Mouse (Mus musculus) hematopoietic multipotent progenitor cell, adult 10-12 weeks (in vitro differentiated cells): Measurements from ENCODE around the gene Ugt1a5. TPM values are rescaled to one million over a fixed set of nuclear protein-coding genes. Genes with fewer than 3 reads are reported as not detected.

Experiments used
- polyA plus RNA-seq: library from polyadenylated mRNA; stranded (reverse); fragments of >175 nt; gene quantifications from 2 replicates; pipeline ENCODE4 v1.2.3, GENCODE M21; 2012; ENCODE audit warnings: low replicate concordance

Ugt1a5 gene
- not detected in 2 replicates for polyA plus RNA-seq

DNA sequence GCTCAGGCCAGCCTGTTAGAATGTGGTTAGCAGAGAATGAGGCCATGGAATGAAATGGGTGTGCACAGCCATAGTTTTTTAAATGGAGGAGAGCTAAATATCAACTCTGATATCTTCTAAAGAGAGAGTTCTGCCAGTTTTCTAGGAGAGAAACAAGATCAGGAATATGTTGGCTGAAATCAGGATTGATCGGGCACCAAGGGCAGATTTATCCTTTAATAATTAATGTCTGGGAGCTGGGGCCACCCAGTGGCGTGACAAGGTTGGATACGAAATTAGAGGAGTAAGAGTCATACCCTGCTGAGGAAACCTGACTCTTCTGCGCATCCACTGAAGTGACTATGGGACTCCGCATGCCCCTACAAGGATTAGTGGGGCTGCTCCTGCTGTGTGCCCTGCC is at the start of gene Ugt1a5:
Ugt1a5 (plus strand) TSS at position 302 of the 400 bp plus-strand sequence.

GRCm38 (mm10) chr1:88134457-88135011 is 31.3 kb upstream of the Ugt1a5 start, which contains the start of gene Ugt1a6a:
Gene Ugt1a6a, plus strand, starts transcription at chr1:88134809.

DNA sequence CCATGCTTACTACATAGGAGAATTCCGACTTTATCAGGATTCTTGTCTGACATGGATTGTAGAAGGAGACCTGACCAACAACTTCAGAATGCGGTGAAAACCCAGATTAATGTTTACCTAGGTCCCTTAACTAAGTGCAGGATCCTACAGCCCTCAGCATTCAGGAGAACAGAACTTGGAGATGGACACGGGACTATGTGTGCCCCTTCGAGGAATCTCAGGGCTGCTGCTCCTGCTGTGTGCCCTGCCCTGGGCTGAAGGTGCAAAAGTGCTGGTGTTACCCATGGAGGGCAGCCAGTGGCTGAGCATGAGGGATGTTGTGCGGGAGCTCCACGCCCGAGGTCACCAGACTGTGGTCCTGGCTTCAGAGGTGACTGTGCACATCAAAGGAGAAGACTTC is 34.6 kb downstream of the Ugt1a5 start, which contains the start of gene Ugt1a2:
Ugt1a2 (plus strand) TSS at position 146 of the 400 bp plus-strand sequence.

GRCm38 (mm10) chr1:88205294-88205922 is 39.6 kb downstream of the Ugt1a5 start, which contains the start of gene Dnajb3:
Gene Dnajb3, minus strand, starts transcription at chr1:88205782.

DNA sequence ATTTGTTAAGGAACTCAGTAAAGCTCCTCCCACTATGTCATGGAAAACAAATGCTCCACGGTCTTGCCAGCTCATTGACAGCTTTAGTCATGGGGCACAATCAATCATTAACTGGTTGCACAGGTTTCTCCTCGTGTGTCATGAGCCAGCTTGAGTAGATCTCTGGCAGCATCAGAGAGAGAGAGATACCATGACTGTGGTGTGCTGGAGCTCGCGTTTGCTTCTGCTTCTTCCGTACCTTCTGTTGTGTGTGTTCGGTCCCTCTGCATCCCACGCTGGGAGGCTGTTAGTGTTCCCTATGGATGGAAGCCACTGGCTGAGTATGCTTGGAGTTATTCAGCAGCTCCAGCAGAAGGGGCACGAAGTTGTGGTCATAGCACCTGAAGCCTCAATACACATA is 46.0 kb downstream of the Ugt1a5 start, which contains the start of gene Ugt1a1:
Ugt1a1 (plus strand) TSS at position 148 of the 400 bp plus-strand sequence.

DNA sequence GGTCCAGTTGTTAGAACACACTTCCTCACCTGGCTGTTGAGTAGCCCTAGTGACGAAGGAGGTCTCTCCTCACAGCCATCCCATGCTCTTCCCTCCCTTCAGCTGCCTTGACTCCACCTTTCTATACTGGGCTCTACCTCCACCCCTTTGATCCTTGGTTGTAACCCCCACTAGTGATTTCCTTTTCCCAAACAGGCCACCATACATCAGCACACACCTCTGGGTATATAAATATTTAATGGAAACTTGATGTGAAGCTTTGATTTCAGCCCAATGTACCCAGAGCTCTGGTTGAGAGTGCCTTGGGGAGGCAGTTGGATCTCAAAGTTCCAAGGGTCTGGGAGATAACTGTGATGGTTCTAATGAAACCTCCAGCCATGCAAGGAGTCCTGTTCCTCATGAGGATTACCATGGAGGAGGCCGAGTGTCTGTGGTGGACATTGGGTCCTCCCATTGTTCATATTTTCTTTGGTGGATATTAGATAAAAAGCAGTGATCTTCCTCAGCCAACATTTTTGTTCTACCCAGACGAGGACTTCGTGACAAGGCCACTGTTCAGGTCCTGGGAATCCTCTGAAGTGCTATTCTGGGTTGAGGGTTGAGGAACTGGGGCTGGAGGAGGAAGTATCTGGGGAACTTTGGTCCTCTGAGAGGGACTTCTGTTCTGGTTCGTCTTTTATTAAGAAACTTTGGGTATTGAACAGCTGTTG is 61.0 kb downstream of the Ugt1a5 start, which contains the start of gene Mroh2a:
Mroh2a (plus strand) TSS at position 317 of the 710 bp plus-strand sequence.

Other genes with a start within 250 kb of the Ugt1a5 start
- gene Usp40, start 157.5 kb upstream of the Ugt1a5 start, polyA plus RNA-seq = 1.3 and 1.4 TPM in 2 replicates
- not detected in 2 replicates for gene Ugt1a10, start 110.6 kb upstream of the Ugt1a5 start, polyA plus RNA-seq
- not detected in 2 replicates for gene Ugt1a9, start 95.2 kb upstream of the Ugt1a5 start, polyA plus RNA-seq
- not detected in 2 replicates for gene Ugt1a8, start 78.2 kb upstream of the Ugt1a5 start, polyA plus RNA-seq
- 2.5 and 3.3 TPM in 2 replicates for gene Ugt1a7c, start 71.0 kb upstream of the Ugt1a5 start, polyA plus RNA-seq
- gene Ugt1a6b, start 62.8 kb upstream of the Ugt1a5 start, polyA plus RNA-seq = not detected in 2 replicates
- gene Ugt1a6a, start 31.2 kb upstream of the Ugt1a5 start, polyA plus RNA-seq = 0.30 TPM in 1 of 2 replicates, not detected in the other
- not detected in 2 replicates for gene Ugt1a2, start 34.6 kb downstream of the Ugt1a5 start, polyA plus RNA-seq
- 0.75 and 1.2 TPM in 2 replicates for gene Dnajb3, start 39.8 kb downstream of the Ugt1a5 start, polyA plus RNA-seq
- not detected in 2 replicates for gene Ugt1a1, start 45.9 kb downstream of the Ugt1a5 start, polyA plus RNA-seq
- 0.09 and 0.12 TPM in 2 replicates for gene Mroh2a, start 61.0 kb downstream of the Ugt1a5 start, polyA plus RNA-seq
- 14.4 and 15.0 TPM in 2 replicates for gene Hjurp, start 111.6 kb downstream of the Ugt1a5 start, polyA plus RNA-seq
- gene Trpm8, start 111.6 kb downstream of the Ugt1a5 start, polyA plus RNA-seq = not detected in 2 replicates
- gene Spp2, start 240.9 kb downstream of the Ugt1a5 start, polyA plus RNA-seq = not detected in 2 replicates